Mouse (Mus musculus) lung, adult 2 months (tissue): ENCODE data around the gene Cdc6.

Experiments
- CTCF ChIP-seq: fragments of 200-500 bp; IDR thresholded peaks from 2 replicates; pipeline ENCODE4 v1.5.1; 2011; ENCODE audit warnings: mild to moderate bottlenecking, low read length, control low read depth; ENCODE audit not compliant: insufficient read depth
- POLR2A ChIP-seq: fragments of 200-500 bp; IDR thresholded peaks from 2 replicates; pipeline ENCODE4 v1.6.1; 2011; ENCODE audit warnings: low read depth, mild to moderate bottlenecking, control low read depth, low read length, borderline replicate concordance; ENCODE audit errors: extremely low read depth

DNA sequence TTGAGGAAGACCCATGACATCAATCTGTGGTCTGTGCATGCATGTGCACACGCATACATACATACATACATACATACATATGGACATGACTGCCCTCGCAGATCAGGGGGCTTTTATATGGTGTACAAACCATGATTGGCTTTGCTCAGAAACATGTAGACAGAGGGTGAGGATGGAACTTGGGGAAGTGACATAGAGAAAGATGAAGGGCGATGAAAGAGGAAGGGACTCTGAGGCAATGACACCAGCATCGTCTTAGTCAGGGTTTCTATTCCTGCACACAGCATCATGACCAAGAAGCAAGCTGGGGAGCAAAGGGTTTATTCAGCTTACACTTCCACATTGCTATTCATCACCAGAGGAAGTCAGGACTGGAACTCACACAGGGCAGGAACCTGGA, 18.5 kb upstream of the Cdc6 start:
- TF ChIP-seq CTCF (no peak), POLR2A (no peak)
